Mouse (Mus musculus): ENCODE measurements around the gene Mlph.

DNA sequence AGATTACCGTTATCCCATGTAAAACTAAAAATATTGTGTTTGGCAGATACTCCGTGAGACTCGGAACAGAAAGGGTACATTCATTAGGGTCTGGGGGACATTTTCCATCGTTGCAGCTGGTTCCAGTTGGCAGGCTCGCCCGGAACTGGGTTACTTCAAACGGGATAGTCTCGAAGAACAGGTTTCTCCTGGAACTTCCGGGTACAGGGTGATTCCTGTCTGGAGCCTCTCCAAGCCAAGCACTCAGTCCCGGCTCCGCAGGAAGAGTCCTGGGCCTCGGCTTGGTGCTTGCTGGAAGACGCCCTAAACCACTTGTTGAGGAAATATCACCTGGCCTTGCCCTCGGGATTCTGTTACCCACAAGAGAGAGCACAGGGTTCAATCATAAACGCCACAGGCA lies 12.4 kb downstream of the Mlph start:
- no peak for TF ChIP-seq CTCF (conservative IDR thresholded peaks at IDR 0.05; ENCODE audit: low read length)
- TF ChIP-seq NANOG (IDR thresholded peaks at IDR 0.05; ENCODE audit: borderline replicate concordance, low read length), result no peak
- TF ChIP-seq POU5F1 (IDR thresholded peaks at IDR 0.05; ENCODE audit: borderline replicate concordance, low read length), result no peak

Data from E14TG2a.4 (cell line).